Mouse (Mus musculus) thymus, adult 2 months (tissue): ENCODE measurements at regions not wholly inside any gene's neighbourhood (a gene's known extent, or its start where the extent isn't known, plus 50 kb on each side); places are given as distances from the start of the nearest gene placed in this dataset.
"Not testable (repeated sequence)": the region's sequence is repeated elsewhere in the genome, so short reads cannot be mapped to it uniquely, and the experiment has no call there.

ENCODE experiments used
- DNase-seq: peaks from one replicate; pipeline ENCODE4 v3.0.0; 2021
- H3K27ac ChIP-seq: fragments of 200-500 bp; 2 replicates; pipeline ENCODE4 v1.5.1; 2012; ENCODE audit warnings: low read length, control low read depth; ENCODE audit not compliant: control insufficient read depth, insufficient read depth
- H3K27me3 ChIP-seq: fragments of 200-500 bp; 2 replicates; pipeline ENCODE4 v1.6.1; 2012; ENCODE audit warnings: mild to moderate bottlenecking, low read length, moderate library complexity, mixed read lengths; ENCODE audit not compliant: control insufficient read depth, insufficient read depth
- H3K36me3 ChIP-seq: fragments of 200-500 bp; 2 replicates; pipeline ENCODE4 v1.6.1; 2012; ENCODE audit warnings: mild to moderate bottlenecking, low read length, moderate library complexity; ENCODE audit not compliant: control insufficient read depth, insufficient read depth
- H3K4me1 ChIP-seq: fragments of 200-500 bp; replicated peaks from 2 replicates; pipeline ENCODE4 v1.6.1; 2012; ENCODE audit warnings: low read length; ENCODE audit not compliant: control insufficient read depth, insufficient read depth
- H3K4me3 ChIP-seq: fragments of 200-500 bp; 2 replicates; pipeline ENCODE4 v1.5.1; 2012; ENCODE audit warnings: mild to moderate bottlenecking, low read length, control low read depth, moderate library complexity; ENCODE audit not compliant: control insufficient read depth, insufficient read depth
- CTCF ChIP-seq: fragments of 200-500 bp; IDR thresholded peaks from 2 replicates; pipeline ENCODE4 v1.5.1; 2012; ENCODE audit warnings: mild to moderate bottlenecking, control low read depth, low read length, moderate library complexity, borderline replicate concordance; ENCODE audit not compliant: control insufficient read depth, poor library complexity, insufficient read depth; ENCODE audit errors: extremely low read depth
- POLR2A ChIP-seq: fragments of 200-500 bp; IDR thresholded peaks from 2 replicates; pipeline ENCODE4 v1.6.1; 2012; ENCODE audit warnings: mild to moderate bottlenecking, low read length, control low read depth, moderate library complexity; ENCODE audit not compliant: control insufficient read depth, poor library complexity, insufficient read depth; ENCODE audit errors: extremely low read depth
- WGBS: fragments of 180-500 bp; shearing (Covaris S2); methylation state at CpG from one replicate; pipeline ENCODE4 v1.1.7; 2018; 5-methylcytosine and 5-hydroxymethylcytosine counted together

DNA sequence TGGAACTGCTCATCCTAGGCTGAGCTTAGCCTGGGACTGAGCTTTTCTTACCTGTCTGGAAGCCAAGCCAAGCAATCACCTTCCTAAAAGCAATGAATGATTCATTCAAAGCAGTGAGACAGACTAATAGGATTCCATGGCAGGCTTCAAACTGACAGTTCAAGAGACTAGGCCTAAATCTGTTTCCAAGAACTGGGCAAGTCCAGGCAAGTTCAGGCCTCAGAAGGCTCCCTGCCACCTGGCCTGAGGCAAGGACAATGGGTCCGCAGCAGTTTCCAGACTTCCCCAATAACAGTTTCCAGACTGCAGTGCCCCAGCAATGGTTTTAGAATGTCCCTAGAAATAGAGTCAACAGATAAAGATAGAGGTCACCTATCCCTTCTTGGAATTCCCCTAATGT lies 123.5 kb downstream of the Ptpn20 start:
- no peak for DNase-seq
- Histone ChIP-seq H3K36me3 (no peaks in the 10 kb centered on the region), H3K27me3 (no peaks in the 10 kb centered on the region), H3K27ac (no peak overlapping the region), H3K4me1 (no peaks in the 10 kb centered on the region), H3K4me3 (no peak overlapping the region)
- 97% methylated on average over 1 of the region's 1 CpGs for WGBS
- TF ChIP-seq POLR2A (no peak), CTCF (no peak)

DNA sequence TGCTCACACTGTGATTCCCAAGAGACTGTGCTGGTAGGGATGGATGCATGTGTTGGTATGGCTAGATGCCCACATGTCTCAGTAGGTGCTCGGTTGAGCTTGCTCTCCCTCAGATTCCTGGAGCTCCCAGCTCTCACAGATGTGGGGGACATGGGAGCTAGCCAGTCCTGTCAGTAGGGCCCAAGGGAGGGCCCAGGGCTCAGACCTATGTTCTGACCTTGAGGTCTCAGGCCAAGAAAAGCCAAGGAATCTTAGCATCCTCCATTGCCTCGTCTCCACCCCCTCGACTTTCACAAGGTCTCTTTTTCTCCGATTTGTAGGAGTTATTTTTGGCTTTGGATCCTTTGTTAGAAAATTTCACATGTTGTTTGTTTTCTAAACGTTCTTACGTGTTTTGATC lies 130.6 kb downstream of the Ptpn20 start:
- no peak overlapping the region for H3K27ac ChIP-seq
- no peaks in the 10 kb centered on the region for H3K27me3 ChIP-seq
- H3K4me1 ChIP-seq: no peaks in the 10 kb centered on the region
- no peak for DNase-seq
- no peak for TF ChIP-seq POLR2A
- TF ChIP-seq CTCF: no peak
- 85% methylated on average over 6 of the region's 6 CpGs for WGBS
- H3K36me3 ChIP-seq: no peaks in the 10 kb centered on the region
- H3K4me3 ChIP-seq: no peak overlapping the region

- WGBS: 84% methylated on average over 5 of the region's 5 CpGs
Measured at GRCm38 (mm10) chr14:33722379-33723145, 133.6 kb downstream of the Ptpn20 start.

GRCm38 (mm10) chr14:33726500-33726899 lies 137.5 kb downstream of the Ptpn20 start:
- Histone ChIP-seq H3K4me1 (no peaks in the 10 kb centered on the region), H3K27me3 (no peaks in the 10 kb centered on the region), H3K36me3 (no peaks in the 10 kb centered on the region), H3K4me3 (no peak overlapping the region), H3K27ac (no peak overlapping the region)
- 84% methylated on average over 10 of the region's 10 CpGs for WGBS
- TF ChIP-seq CTCF: no peak
- no peak for TF ChIP-seq POLR2A
- DNase-seq: no peak

More at GRCm38 (mm10) chr14:33722379-33723145, 133.6 kb downstream of the Ptpn20 start:
- not testable (repeated sequence) for H3K4me1 ChIP-seq, H3K27me3 ChIP-seq, H3K4me3 ChIP-seq, H3K27ac ChIP-seq, H3K36me3 ChIP-seq, DNase-seq

- 84% methylated on average over 14 of the region's 14 CpGs for WGBS
- H3K27ac ChIP-seq: no peak overlapping the region
- H3K4me1 ChIP-seq: no peaks in the 10 kb centered on the region
- no peaks in the 10 kb centered on the region for H3K27me3 ChIP-seq
- DNase-seq: no peak
- no peaks in the 10 kb centered on the region for H3K36me3 ChIP-seq
- H3K4me3 ChIP-seq: no peak overlapping the region
- TF ChIP-seq POLR2A (no peak), CTCF (no peak)
Measured at GRCm38 (mm10) chr14:33729115-33729884, 140.3 kb downstream of the Ptpn20 start.

DNA sequence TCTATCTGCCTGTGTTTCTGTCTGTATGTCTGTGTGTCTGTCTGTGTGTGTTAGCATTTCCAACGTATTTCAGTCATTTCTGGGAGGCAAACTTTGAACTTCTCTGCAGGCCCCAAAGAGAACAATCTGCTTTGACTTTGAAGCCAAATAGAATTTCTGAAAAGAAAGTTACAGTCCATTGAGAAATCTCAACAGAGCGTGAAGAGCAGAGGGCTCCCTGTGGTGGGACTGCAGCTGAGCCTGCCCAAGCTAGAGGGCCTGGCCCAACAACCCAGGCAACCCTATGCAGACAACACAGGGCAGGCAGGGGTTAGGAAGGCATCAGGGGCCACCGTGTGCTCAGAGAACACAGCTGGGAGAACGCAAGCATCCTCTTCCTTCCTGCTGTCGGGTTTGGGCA lies 143.7 kb downstream of the Ptpn20 start:
- Histone ChIP-seq H3K27me3 (no peaks in the 10 kb centered on the region), H3K36me3 (no peaks in the 10 kb centered on the region), H3K4me3 (no peak overlapping the region), H3K27ac (no peak overlapping the region), H3K4me1 (no peaks in the 10 kb centered on the region)
- DNase-seq: no peak
- 58% methylated on average over 5 of the region's 5 CpGs for WGBS
- TF ChIP-seq POLR2A: no peak
- TF ChIP-seq CTCF: no peak
